Mouse (Mus musculus) thymus, adult 2 months (tissue): ENCODE measurements around the gene Hoxd10. TPM values are rescaled to one million over a fixed set of nuclear protein-coding genes. Genes with fewer than 3 reads are reported as not detected.

Source experiments
- DNase-seq: peaks from one replicate; pipeline ENCODE4 v3.0.0; 2021
- H3K27ac ChIP-seq: fragments of 200-500 bp; 2 replicates; pipeline ENCODE4 v1.5.1; 2012; ENCODE audit warnings: low read length, control low read depth; ENCODE audit not compliant: control insufficient read depth, insufficient read depth
- H3K27me3 ChIP-seq: fragments of 200-500 bp; 2 replicates; pipeline ENCODE4 v1.6.1; 2012; ENCODE audit warnings: mild to moderate bottlenecking, low read length, moderate library complexity, mixed read lengths; ENCODE audit not compliant: control insufficient read depth, insufficient read depth
- H3K36me3 ChIP-seq: fragments of 200-500 bp; 2 replicates; pipeline ENCODE4 v1.6.1; 2012; ENCODE audit warnings: mild to moderate bottlenecking, low read length, moderate library complexity; ENCODE audit not compliant: control insufficient read depth, insufficient read depth
- H3K4me1 ChIP-seq: fragments of 200-500 bp; replicated peaks from 2 replicates; pipeline ENCODE4 v1.6.1; 2012; ENCODE audit warnings: low read length; ENCODE audit not compliant: control insufficient read depth, insufficient read depth
- H3K4me3 ChIP-seq: fragments of 200-500 bp; 2 replicates; pipeline ENCODE4 v1.5.1; 2012; ENCODE audit warnings: mild to moderate bottlenecking, low read length, control low read depth, moderate library complexity; ENCODE audit not compliant: control insufficient read depth, insufficient read depth
- CTCF ChIP-seq: fragments of 200-500 bp; IDR thresholded peaks from 2 replicates; pipeline ENCODE4 v1.5.1; 2012; ENCODE audit warnings: mild to moderate bottlenecking, control low read depth, low read length, moderate library complexity, borderline replicate concordance; ENCODE audit not compliant: control insufficient read depth, poor library complexity, insufficient read depth; ENCODE audit errors: extremely low read depth
- POLR2A ChIP-seq: fragments of 200-500 bp; IDR thresholded peaks from 2 replicates; pipeline ENCODE4 v1.6.1; 2012; ENCODE audit warnings: mild to moderate bottlenecking, low read length, control low read depth, moderate library complexity; ENCODE audit not compliant: control insufficient read depth, poor library complexity, insufficient read depth; ENCODE audit errors: extremely low read depth
- WGBS: fragments of 180-500 bp; shearing (Covaris S2); methylation state at CpG from one replicate; pipeline ENCODE4 v1.1.7; 2018; 5-methylcytosine and 5-hydroxymethylcytosine counted together
- polyA plus RNA-seq: library from polyadenylated mRNA; depleted of rRNA; stranded (reverse); fragments of >200 nt; gene quantifications from 2 replicates; pipeline ENCODE4 v1.2.3, GENCODE M21; 2012

Gene Hoxd10
- polyA plus RNA-seq, 1 experiment, result not detected

- no peak for TF ChIP-seq POLR2A
- TF ChIP-seq CTCF, result no peak
- WGBS, result 55% methylated on average over 2 of the region's 2 CpGs
- Histone ChIP-seq H3K36me3 (no peaks in the 10 kb centered on the region), H3K27ac (no peak overlapping the region), H3K4me1 (no peaks in the 10 kb centered on the region), H3K4me3 (no peak overlapping the region), H3K27me3 (peaks cover 43% of the 10 kb centered on the region)
- DNase-seq, result no peak
Measured at GRCm38 (mm10) chr2:74677106-74677505, 14.6 kb upstream of the Hoxd10 start.

DNA sequence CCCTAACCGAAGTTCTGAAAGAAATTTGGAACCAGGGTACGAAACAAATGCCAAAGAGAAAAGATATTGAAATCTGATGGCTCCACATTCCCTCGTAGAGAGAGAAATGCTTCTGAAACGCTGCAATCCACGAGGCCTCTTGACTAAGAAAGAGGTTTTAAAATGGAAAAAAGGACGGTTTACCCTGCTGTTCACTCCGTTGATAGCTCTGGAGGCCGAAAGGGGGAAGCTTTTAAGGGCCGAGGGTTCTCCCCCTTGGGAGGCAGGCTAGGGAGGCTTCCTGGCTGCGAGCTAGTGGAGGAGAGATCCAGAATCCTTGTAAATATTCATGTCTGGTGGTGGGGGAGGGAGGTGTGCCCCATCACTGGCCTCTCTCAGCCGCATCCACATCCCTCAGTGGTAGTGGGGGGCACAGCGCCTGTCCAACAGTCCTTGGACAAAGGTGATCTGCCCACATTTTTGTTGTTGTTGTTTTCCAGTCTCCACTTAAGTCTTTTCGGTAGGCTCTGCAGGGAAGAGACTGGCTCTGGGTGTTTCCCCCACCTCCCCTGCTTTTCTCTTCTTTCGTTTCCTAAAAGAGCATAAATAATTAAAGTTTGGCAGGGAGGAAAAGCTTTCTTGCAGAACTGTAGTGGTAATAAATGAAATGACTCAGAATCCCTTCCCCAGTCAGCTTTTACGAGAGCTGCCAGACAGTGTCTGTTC lies 12.7 kb upstream of the Hoxd10 start, which contains the start of gene Hoxd11:
TSS of gene Hoxd11 (plus strand) at position 667 of the 705 bp plus-strand sequence.
- TF ChIP-seq CTCF (no peak), POLR2A (no peak)
- DNase-seq, result no peak
- WGBS, result 7% methylated on average over 15 of the region's 15 CpGs
- Histone ChIP-seq H3K4me3 (no peak within 1 kb of the TSS), H3K27ac (no peak within 1 kb of the TSS), H3K4me1 (no peaks in the 10 kb centered on the region), H3K36me3 (no peaks in the 10 kb centered on the region), H3K27me3 (peaks cover 40% of the 10 kb centered on the region)

DNA sequence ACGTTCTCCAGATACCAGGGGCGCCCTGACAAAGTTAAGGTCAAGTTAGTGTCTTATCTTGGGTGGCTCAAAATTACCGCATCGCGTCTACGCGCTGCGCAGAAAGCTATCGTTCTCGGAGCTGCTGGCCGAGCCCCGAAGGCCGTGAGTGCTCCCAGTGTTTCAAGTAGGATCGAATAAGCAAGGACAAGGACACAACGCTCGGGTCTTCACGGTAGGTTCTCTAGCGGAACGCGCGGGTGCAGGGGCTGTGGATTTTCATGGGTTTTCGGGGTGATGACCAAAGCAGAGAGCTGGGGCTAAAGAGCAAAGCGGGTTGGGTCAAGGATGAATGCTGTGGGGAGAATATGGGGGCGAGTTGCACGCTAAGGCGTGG lies 12.1 kb upstream of the Hoxd10 start:
- peaks cover 35% of the 10 kb centered on the region for H3K27me3 ChIP-seq
- no peak overlapping the region for H3K4me3 ChIP-seq
- no peaks in the 10 kb centered on the region for H3K36me3 ChIP-seq
- no peaks in the 10 kb centered on the region for H3K4me1 ChIP-seq
- 6% methylated on average over 26 of the region's 26 CpGs for WGBS
- no peak overlapping the region for H3K27ac ChIP-seq
- no peak for TF ChIP-seq POLR2A
- no peak for TF ChIP-seq CTCF
- no peak for DNase-seq

DNA sequence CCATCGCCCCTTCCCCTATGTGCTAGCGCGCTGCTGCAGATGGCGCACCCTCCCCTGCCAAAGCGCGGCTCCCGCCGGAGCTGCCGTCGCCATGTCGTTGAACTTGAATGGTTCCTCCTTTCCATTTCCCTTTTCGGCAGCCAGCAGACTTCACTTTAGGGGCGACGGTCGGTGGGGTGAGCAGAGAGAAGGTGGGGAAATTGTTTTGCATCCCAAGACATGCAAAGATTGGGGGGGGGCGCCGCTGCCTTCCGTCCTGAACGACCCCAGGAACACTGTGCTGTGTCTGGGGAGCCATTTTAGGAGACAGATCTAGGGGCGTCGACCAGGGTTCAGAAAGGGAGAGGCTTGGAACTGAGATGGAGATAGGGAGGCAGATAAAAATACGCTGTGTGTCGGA lies 11.7 kb upstream of the Hoxd10 start:
- H3K27me3 ChIP-seq, result peaks cover 35% of the 10 kb centered on the region
- H3K27ac ChIP-seq, result no peak overlapping the region
- DNase-seq, result no peak
- no peaks in the 10 kb centered on the region for H3K36me3 ChIP-seq
- 4% methylated on average over 23 of the region's 23 CpGs for WGBS
- no peaks in the 10 kb centered on the region for H3K4me1 ChIP-seq
- H3K4me3 ChIP-seq, result no peak overlapping the region
- TF ChIP-seq CTCF, result no peak
- TF ChIP-seq POLR2A, result no peak

DNA sequence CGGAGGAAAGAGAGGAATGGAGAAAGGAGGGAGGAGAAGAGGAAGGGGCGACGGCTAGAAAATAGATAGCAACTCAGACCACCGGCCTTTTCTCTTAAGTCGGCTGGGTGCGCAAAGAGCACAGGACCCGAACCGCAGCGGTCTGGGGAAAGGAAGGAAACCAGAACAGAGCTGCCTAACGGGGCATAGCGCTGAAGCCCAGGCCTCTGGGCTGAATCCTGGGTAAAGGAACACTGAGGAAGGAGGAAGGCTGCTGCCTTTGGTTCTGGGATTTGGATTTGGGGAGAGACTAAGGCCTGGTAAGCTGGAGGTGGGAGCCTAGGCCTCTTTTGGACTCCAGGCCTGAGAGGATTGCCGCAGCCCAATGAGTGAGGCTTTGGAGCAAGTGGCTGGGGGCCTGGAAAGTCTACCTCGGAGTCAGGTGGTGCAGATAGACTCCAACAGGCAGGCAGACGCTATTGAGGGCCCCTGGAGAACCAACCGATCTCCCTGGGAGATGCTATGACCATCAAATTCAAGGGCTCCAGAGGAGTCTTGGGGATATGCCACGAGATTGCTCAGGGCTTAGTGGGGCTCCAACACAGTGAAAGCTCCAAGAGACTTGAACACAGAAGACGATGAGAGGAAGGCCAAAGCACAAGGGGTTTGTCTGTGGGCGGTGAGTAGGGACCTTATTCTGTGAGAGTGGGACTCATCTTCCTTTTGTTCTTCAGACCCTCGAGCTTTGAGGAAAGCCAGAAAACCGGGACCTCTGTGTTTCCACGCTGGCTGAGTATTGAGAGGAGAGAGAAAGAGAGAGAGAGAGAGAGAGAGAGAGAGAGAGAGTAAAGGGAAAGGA lies 10.9 kb upstream of the Hoxd10 start:
- Histone ChIP-seq H3K27me3 (peaks cover 28% of the 10 kb centered on the region), H3K4me3 (no peak overlapping the region), H3K36me3 (no peaks in the 10 kb centered on the region), H3K4me1 (no peaks in the 10 kb centered on the region), H3K27ac (no peak overlapping the region)
- 9% methylated on average over 21 of the region's 21 CpGs for WGBS
- TF ChIP-seq POLR2A (no peak), CTCF (no peak)
- DNase-seq, result no peak

DNA sequence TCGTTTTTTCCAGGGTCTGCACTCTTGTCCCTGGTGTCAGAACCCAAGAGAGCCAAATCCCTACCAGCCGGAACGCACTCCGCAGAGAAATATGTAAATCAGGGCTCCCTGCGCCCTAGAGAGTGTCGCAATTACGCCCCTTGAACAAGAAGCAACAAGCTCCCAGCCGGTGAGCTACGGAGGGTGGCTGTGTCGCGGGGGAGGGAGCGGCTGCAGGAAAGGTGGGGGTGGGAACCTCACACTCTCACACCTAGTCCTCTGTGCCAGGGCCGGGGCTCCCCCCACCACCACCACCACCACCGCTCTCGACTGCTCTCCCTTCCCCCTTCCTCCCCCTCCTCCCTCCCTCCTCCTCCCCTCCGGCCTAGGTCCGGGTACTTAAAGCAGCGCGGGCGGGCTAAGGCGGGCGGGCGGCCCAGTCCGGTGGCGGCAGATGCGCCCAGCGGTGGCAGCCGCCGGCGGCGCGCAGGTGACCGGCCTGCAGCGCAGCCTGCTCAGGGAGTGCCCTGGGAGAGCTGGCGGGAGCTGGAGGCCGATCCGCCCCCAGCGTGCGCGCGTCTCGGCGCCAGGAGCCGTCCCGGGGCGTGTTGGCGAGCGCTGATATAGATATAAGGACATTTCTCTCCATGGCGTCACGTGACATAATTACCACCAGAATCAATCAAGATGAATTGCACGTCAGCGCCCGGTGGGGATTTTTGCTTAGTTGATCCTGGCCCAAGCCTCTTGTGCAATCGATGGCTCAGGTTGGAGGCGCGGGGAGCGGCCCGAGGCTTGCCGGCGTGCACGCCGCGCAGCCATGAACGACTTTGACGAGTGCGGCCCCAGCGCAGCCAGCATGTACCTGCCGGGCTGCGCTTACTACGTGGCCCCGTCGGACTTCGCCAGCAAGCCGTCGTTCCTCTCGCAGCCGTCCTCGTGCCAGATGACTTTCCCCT lies 9.9 kb upstream of the Hoxd10 start:
- Histone ChIP-seq H3K36me3 (no peaks in the 10 kb centered on the region), H3K4me1 (no peaks in the 10 kb centered on the region), H3K27me3 (peaks cover 20% of the 10 kb centered on the region), H3K27ac (no peak overlapping the region), H3K4me3 (no peak overlapping the region)
- WGBS, result 6% methylated on average over 76 of the region's 78 CpGs
- no peak for TF ChIP-seq CTCF
- no peak for TF ChIP-seq POLR2A
- DNase-seq, result no peak
